Mouse (Mus musculus) hindbrain, embryonic 15.5 days (tissue): Measurements from ENCODE around the gene Vmn2r48. TPM values are rescaled to one million over a fixed set of nuclear protein-coding genes. Genes with fewer than 3 reads are reported as not detected.
"Not testable (repeated sequence)": the region's sequence is repeated elsewhere in the genome, so short reads cannot be mapped to it uniquely, and the experiment has no call there.

Experiments used
- ATAC-seq: fragments of 200-750 bp; cut with Nextera tagmentation; 2 replicates; pipeline ENCODE4 v1.8.0; 2017; ENCODE audit warnings: low read depth, moderate number of reproducible peaks, moderate TSS enrichment; ENCODE audit not compliant: low FRiP score
- H3K27ac ChIP-seq: fragments of 300-500 bp; sonication (generic); replicated peaks from 2 replicates; pipeline ENCODE4 v1.5.1; 2015; ENCODE audit warnings: mild to moderate bottlenecking, inconsistent platforms
- H3K27me3 ChIP-seq: fragments of 300-500 bp; sonication (generic); 2 replicates; pipeline ENCODE4 v1.6.1; 2015; ENCODE audit warnings: control low read depth, inconsistent platforms
- H3K36me3 ChIP-seq: fragments of 300-500 bp; sonication (generic); 2 replicates; pipeline ENCODE4 v1.6.1; 2015; ENCODE audit warnings: control low read depth, inconsistent platforms
- H3K4me1 ChIP-seq: fragments of 300-500 bp; sonication (generic); replicated peaks from 2 replicates; pipeline ENCODE4 v1.6.1; 2015; ENCODE audit warnings: control low read depth, inconsistent platforms
- H3K4me2 ChIP-seq: fragments of 300-500 bp; sonication (generic); 2 replicates; pipeline ENCODE4 v1.6.1; 2015; ENCODE audit warnings: moderate library complexity, mild to moderate bottlenecking, inconsistent platforms
- H3K4me3 ChIP-seq: fragments of 300-500 bp; sonication (generic); 2 replicates; pipeline ENCODE4 v1.5.1; 2015; ENCODE audit warnings: mild to moderate bottlenecking, inconsistent platforms
- H3K9ac ChIP-seq: fragments of 300-500 bp; sonication (generic); 2 replicates; pipeline ENCODE4 v1.6.1; 2015; ENCODE audit warnings: inconsistent platforms
- H3K9me3 ChIP-seq: fragments of 300-500 bp; sonication (generic); 2 replicates; pipeline ENCODE4 v1.6.1; 2016; ENCODE audit warnings: control low read depth, inconsistent platforms
- WGBS: fragments of 180-500 bp; shearing (Covaris S2); methylation state at CpG from one replicate; pipeline ENCODE4 v1.1.7; 2015; 5-methylcytosine and 5-hydroxymethylcytosine counted together
- polyA plus RNA-seq: library from polyadenylated mRNA; unstranded; fragments of >200 nt; fragmentation: Nextera tagmentation; extraction: Ambion mirVana; gene quantifications from 2 replicates; pipeline ENCODE4 v1.2.1, GENCODE M21; 2015

Gene Vmn2r48
- not detected in 2 replicates for polyA plus RNA-seq

DNA sequence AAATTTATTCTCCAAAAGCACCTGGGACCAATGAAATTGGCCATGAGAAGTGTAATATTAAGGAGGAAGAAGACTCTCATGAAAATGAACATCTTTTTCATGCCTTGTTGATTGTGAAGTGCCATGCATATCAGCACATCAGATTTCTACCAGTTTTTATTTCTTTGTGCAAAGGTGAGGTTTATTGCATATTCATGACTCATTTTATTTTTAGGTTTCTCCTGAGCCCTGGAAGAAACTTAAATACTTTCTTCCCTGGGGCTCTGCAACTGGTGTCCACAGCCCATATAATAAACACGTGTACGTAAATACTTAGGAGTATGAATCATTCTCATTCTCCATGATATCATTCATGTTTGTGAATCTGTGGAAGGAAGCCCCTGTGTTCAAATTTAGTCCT, at the start of gene Vmn2r48:
Gene Vmn2r48 (minus strand): TSS at position 101 of the 400 bp plus-strand sequence.
- H3K9me3 ChIP-seq, ATAC-seq, H3K9ac ChIP-seq, H3K27me3 ChIP-seq, H3K4me2 ChIP-seq, H3K27ac ChIP-seq, H3K4me3 ChIP-seq, H3K4me1 ChIP-seq, H3K36me3 ChIP-seq: not testable (repeated sequence)
- 85% methylated on average over 2 of the region's 2 CpGs for WGBS

DNA sequence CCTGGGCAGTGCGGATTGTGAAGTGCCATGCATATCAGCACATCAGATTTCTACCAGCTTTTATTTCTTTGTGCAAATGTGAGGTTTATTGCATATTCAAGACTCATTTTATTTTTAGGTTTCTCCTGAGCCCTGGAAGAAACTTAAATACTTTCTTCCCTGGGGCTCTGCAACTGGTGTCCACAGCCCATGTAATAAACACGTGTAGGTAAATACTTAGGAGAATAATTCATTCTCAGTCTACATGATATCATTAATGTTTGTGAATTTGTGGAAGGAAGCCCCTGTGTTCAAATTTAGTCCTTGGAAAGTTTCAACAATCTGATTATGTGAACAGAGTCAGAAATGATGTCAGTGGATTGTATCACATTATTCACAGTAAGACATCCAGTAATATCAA, 38.8 kb upstream of the Vmn2r48 start, which contains the start of gene Vmn2r49:
Gene Vmn2r49 (minus strand): TSS at position 101 of the 400 bp plus-strand sequence.
- not testable (repeated sequence) for H3K4me1 ChIP-seq, H3K4me3 ChIP-seq, H3K36me3 ChIP-seq, H3K27ac ChIP-seq, ATAC-seq, H3K9me3 ChIP-seq, H3K27me3 ChIP-seq, H3K4me2 ChIP-seq, H3K9ac ChIP-seq
- WGBS = 22% methylated on average over 1 of the region's 2 CpGs

Other genes starting within 250 kb of the Vmn2r48 start
- not detected in 2 replicates for gene Vmn2r46, start 183.0 kb downstream of the Vmn2r48 start, polyA plus RNA-seq
- gene Vmn2r47, start 112.3 kb downstream of the Vmn2r48 start, polyA plus RNA-seq = not detected in 2 replicates
- gene Vmn2r49, start 38.7 kb upstream of the Vmn2r48 start, polyA plus RNA-seq = not detected in 2 replicates
- not detected in 2 replicates for gene Vmn2r50, start 99.7 kb upstream of the Vmn2r48 start, polyA plus RNA-seq
- gene Vmn2r51, start 152.2 kb upstream of the Vmn2r48 start, polyA plus RNA-seq = not detected in 2 replicates
- gene Vmn2r52, start 223.0 kb upstream of the Vmn2r48 start, polyA plus RNA-seq = not detected in 2 replicates